Mouse (Mus musculus) lung, postnatal 0 days (tissue): ENCODE results near the gene Armh3.

Source experiments
- CTCF ChIP-seq: IDR thresholded peaks from 2 replicates; pipeline ENCODE4 v1.5.1; 2016; ENCODE audit warnings: antibody characterized with exemption, mild to moderate bottlenecking
- EP300 ChIP-seq: IDR thresholded peaks from 2 replicates; pipeline ENCODE4 v1.6.1; 2016; ENCODE audit warnings: antibody characterized with exemption, mild to moderate bottlenecking, control low read depth

- TF ChIP-seq EP300 (no peak), CTCF (no peak)
These were observed 37.5 kb downstream of the Armh3 start for GRCm38 (mm10) chr19:45960770-45961169.
